Mouse (Mus musculus): ENCODE results near the gene Rin1.

- no peak for TF ChIP-seq CTCF (IDR thresholded peaks at IDR 0.05; ENCODE audit: low read depth, low read length)
- TF ChIP-seq POLR2A (IDR thresholded peaks at IDR 0.05; ENCODE audit: borderline replicate concordance, low read depth, low read length), result no peak
These were observed 13.7 kb upstream of the Rin1 start for GRCm38 (mm10) chr19:5036577-5036976.
